Mouse (Mus musculus) stomach, embryonic 14.5 days (tissue): Measurements from ENCODE around the gene Has3. TPM values are rescaled to one million over a fixed set of nuclear protein-coding genes. Genes with fewer than 3 reads are reported as not detected.

Experiments used
- ATAC-seq: fragments of 200-750 bp; cut with Nextera tagmentation; 2 replicates; pipeline ENCODE4 v1.8.0; 2017; ENCODE audit warnings: low read depth, moderate TSS enrichment; ENCODE audit not compliant: insufficient number of reproducible peaks, insufficient read depth, low FRiP score
- H3K27ac ChIP-seq: fragments of 300-500 bp; sonication (generic); 2 replicates; pipeline ENCODE4 v1.5.1; 2014; ENCODE audit warnings: mild to moderate bottlenecking, low read length, moderate library complexity, mixed read lengths
- H3K27me3 ChIP-seq: fragments of 300-500 bp; sonication (generic); 2 replicates; pipeline ENCODE4 v1.6.1; 2014; ENCODE audit warnings: low read length, control low read depth, mixed read lengths; ENCODE audit not compliant: control insufficient read depth, insufficient read depth
- H3K36me3 ChIP-seq: fragments of 300-500 bp; sonication (generic); 2 replicates; pipeline ENCODE4 v1.6.1; 2014; ENCODE audit warnings: mild to moderate bottlenecking, control low read depth, low read length, moderate library complexity, mixed read lengths; ENCODE audit not compliant: control insufficient read depth, insufficient read depth
- H3K4me1 ChIP-seq: fragments of 300-500 bp; sonication (generic); 2 replicates; pipeline ENCODE4 v1.6.1; 2014; ENCODE audit warnings: low read length, control low read depth, mixed read lengths; ENCODE audit not compliant: control insufficient read depth, insufficient read depth
- H3K4me2 ChIP-seq: fragments of 300-500 bp; sonication (generic); replicated peaks from 2 replicates; pipeline ENCODE4 v1.6.1; 2014; ENCODE audit warnings: low read depth, low read length, control low read depth
- H3K4me3 ChIP-seq: fragments of 300-500 bp; sonication (generic); 2 replicates; pipeline ENCODE4 v1.5.1; 2014; ENCODE audit warnings: low read depth, low read length, control low read depth
- H3K9ac ChIP-seq: fragments of 300-500 bp; sonication (generic); replicated peaks from 2 replicates; pipeline ENCODE4 v1.6.1; 2014; ENCODE audit warnings: low read depth, mild to moderate bottlenecking, control low read depth, low read length, moderate library complexity, mixed read lengths
- H3K9me3 ChIP-seq: fragments of 300-500 bp; sonication (generic); 2 replicates; pipeline ENCODE4 v1.6.1; 2016; ENCODE audit warnings: low read depth, low read length, control low read depth; ENCODE audit not compliant: control insufficient read depth
- WGBS: fragments of 180-500 bp; shearing (Covaris S2); extraction: QIAGEN DNeasy Blood & Tissue Kit; methylation state at CpG from one replicate; pipeline ENCODE4 v1.1.7; 2014; 5-methylcytosine and 5-hydroxymethylcytosine counted together
- polyA plus RNA-seq: library from polyadenylated mRNA; unstranded; fragments of >200 nt; fragmentation: Nextera tagmentation; extraction: Ambion mirVana; gene quantifications from 2 replicates; pipeline ENCODE4 v1.2.1, GENCODE M21; 2014

The Has3 gene
- polyA plus RNA-seq, 1 experiment from 2014 or later = 0.54 TPM

DNA sequence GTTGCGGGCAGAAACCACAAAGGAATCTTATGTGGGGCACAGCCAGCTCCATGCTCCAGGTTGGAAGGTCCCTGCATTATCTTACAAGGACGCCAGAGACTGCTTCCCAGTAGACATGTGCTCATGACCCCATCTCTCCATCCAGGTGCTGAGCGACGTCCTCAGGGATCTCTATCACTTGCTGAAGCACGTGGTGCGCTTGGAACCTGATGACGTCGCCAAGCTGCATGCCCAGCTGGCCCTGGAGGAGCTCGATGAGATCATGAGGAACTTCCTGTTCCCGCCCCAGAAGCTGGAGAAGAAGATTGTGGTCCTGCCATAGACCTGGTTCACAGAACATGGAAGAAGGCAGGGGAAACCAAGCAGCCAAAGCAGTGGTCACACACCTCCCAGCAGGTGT is 20.0 kb upstream of the Has3 start:
- no peak overlapping the region for H3K4me2 ChIP-seq
- 88% methylated on average over 10 of the region's 10 CpGs for WGBS

DNA sequence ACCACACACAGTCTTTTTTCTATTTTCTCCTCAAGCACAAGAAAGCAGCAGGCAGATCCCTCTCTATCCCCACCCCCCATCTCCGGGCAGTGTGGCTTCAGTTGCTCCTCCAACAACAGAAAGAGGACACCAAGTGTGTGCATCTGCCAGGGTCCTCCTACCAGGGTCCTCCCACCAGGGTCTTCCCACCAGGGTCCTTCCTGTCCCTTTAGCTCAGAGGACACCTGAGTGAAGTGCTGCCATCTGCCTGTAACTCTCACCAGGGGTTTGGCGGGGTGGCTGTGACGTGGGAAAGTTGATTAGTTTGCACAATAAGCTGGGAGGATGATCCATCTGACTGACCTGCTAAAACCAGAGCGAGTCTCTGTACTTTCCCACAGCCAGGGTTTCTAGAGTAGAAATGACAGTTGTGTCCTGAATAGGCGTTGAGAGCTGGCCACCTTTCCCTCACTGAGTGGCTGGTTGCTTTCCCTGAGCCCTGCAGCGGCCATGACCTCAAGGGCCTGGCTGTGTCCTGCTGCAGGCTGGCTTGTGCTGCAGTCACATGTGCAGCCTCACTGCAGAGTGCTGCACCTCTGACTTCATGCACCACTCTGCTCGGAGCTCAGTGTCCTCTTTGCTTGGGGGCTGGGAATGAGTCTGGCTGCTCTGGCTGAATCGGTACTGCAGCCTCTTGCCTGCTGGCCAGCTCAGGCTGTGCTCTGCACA is 15.4 kb upstream of the Has3 start:
- WGBS = 40% methylated on average over 8 of the region's 8 CpGs
- H3K4me3 ChIP-seq = no peak overlapping the region
- H3K27ac ChIP-seq = no peak overlapping the region
- no peak overlapping the region for H3K9ac ChIP-seq
- H3K4me1 ChIP-seq = no peaks in the 10 kb centered on the region
- no peaks in the 10 kb centered on the region for H3K9me3 ChIP-seq
- no peak for ATAC-seq
- H3K4me2 ChIP-seq = no peak overlapping the region
- H3K27me3 ChIP-seq = no peaks in the 10 kb centered on the region
- H3K36me3 ChIP-seq = no peaks in the 10 kb centered on the region; the same call in 1 of the 2 replicates

More for the DNA sequence above, 20.0 kb upstream of the Has3 start:
- no peak for ATAC-seq
- Histone ChIP-seq H3K4me3 (no peak overlapping the region), H3K36me3 (no peaks in the 10 kb centered on the region; the same call in 1 of the 2 replicates), H3K9me3 (no peaks in the 10 kb centered on the region), H3K4me1 (no peaks in the 10 kb centered on the region), H3K9ac (no peak overlapping the region), H3K27ac (no peak overlapping the region), H3K27me3 (no peaks in the 10 kb centered on the region)

DNA sequence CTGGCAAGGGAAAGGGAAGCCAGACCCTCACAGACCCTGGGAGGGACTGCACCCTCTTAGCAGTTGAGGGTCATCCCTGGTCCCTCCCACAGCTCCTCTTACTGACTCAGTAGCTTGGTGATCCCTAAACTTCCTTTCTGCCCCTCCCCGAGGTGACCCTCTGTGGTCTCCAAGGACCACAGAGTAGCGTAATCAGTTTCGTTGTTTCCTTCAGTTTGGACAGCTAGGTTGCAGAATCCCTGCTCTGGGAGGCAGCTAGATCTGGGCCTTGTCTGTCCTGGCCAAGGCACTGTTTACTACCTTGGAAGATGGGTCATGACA is 14.8 kb upstream of the Has3 start:
- no peak overlapping the region for H3K4me3 ChIP-seq
- ATAC-seq = no peak

DNA sequence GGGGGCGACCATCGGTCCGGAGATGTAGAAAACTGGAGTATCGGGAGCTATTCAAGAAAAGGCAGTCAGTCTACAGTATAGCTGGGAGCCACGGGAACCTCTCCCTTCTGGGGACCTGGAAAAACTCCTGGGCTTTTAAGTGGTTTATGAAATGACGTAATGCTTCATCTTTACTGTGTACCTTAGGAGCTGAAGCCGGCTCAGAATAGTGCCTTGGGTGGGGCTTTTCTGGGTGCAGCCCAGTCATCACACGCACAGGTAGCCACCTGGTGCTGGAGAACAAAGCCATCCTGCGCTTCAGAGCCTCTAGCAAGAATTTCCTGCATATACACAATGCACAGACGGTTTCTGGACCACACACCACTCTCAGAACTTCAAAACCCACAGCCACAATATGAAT is 7.2 kb upstream of the Has3 start:
- H3K27ac ChIP-seq = no peak overlapping the region
- no peaks in the 10 kb centered on the region for H3K27me3 ChIP-seq
- H3K9ac ChIP-seq = no peak overlapping the region
- 69% methylated on average over 10 of the region's 10 CpGs for WGBS
- H3K4me1 ChIP-seq = no peaks in the 10 kb centered on the region
- H3K9me3 ChIP-seq = no peaks in the 10 kb centered on the region
- no peak overlapping the region for H3K4me2 ChIP-seq
- 0 out of 2 replicates have a peak, but pooled peaks have one; percentile 14 for ATAC-seq
- H3K4me3 ChIP-seq = no peak overlapping the region
- H3K36me3 ChIP-seq = no peaks in the 10 kb centered on the region

More for the DNA sequence above, 14.8 kb upstream of the Has3 start:
- 71% methylated on average over 3 of the region's 3 CpGs for WGBS
- H3K9ac ChIP-seq = no peak overlapping the region
- H3K4me1 ChIP-seq = no peaks in the 10 kb centered on the region
- H3K27me3 ChIP-seq = no peaks in the 10 kb centered on the region
- no peak overlapping the region for H3K27ac ChIP-seq
- no peak overlapping the region for H3K4me2 ChIP-seq
- H3K36me3 ChIP-seq = no peaks in the 10 kb centered on the region
- H3K9me3 ChIP-seq = no peaks in the 10 kb centered on the region

DNA sequence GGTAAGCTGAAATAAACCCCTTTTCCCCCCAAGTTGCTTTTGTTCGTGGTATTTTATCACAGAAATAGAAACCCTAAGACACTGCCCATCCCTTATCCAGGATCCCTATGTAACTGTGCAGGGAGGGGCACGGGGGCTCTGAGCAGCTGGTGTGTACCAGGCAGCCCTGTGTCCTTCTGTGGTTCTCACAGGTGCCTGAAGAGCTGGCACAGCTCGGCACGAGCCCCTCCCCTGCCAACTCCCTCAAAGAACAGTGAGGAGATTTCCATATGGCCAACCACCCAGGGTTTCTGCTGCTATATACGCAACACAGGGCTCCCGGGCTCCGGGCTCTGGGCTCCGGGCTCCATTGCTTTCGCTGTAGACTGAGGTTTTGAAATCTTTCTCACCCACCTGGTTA is 4.7 kb upstream of the Has3 start:
- H3K4me3 ChIP-seq = no peak overlapping the region
- H3K4me2 ChIP-seq = no peak overlapping the region
- H3K36me3 ChIP-seq = no peaks in the 10 kb centered on the region
- no peaks in the 10 kb centered on the region for H3K4me1 ChIP-seq
- H3K27me3 ChIP-seq = peaks cover 3% of the 10 kb centered on the region; the same call in 1 of the 2 replicates
- H3K9ac ChIP-seq = no peak overlapping the region
- no peak for ATAC-seq
- no peaks in the 10 kb centered on the region for H3K9me3 ChIP-seq
- H3K27ac ChIP-seq = no peak overlapping the region
- 77% methylated on average over 9 of the region's 9 CpGs for WGBS

DNA sequence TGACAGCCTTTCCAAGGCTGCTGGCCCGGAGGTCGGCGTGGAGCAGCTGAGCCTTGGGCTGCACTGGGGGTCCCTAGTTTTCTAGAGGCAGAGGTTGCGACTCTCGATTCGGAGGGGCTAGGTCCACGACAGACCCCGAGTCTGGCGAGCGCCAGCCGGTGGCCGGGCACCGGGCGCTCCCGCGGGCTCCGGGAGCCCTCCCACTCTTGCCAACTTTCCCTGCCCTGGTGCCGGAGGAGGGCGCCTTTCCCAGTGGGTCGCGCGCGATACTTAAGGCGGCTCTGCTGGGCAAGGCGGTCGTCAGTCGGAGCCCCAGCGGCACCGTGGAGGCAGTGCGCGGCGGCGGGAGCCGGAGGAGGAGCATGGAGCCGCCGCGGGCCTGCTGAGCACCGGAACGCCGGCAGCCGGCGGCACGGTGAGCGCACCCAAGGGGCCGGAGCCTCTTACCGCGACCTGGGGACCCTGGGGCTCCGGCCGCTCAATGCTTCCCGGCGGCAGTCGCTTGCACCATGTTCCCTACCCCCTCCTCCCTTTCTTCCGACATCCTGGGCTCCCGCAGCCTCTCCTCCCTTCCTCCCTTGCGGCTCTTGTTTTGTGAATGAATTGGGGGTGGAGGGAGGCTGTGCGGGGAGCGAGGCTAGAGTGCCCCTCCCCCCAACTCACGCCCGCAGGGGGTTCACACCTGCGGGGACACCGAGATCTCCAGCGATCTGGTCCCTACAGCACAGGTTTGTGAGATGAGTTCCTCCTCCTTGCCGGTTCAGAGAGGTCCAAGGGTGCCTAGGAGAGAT is 690 bp downstream of the Has3 start:
- peak overlapping the region; percentile 52 for H3K4me3 ChIP-seq
- H3K4me2 ChIP-seq = peak overlapping the region; percentile 99
- peaks cover 19% of the 10 kb centered on the region; the same call in 1 of the 2 replicates for H3K4me1 ChIP-seq
- peak overlapping the region; percentile 32; the same call in 1 of the 2 replicates for H3K9ac ChIP-seq
- H3K27me3 ChIP-seq = peaks cover 3% of the 10 kb centered on the region; the same call in 1 of the 2 replicates
- WGBS = under 1% methylated on average over 62 of the region's 63 CpGs
- ATAC-seq = peak; percentile 26; the same call in 1 of the 2 replicates
- no peak overlapping the region for H3K27ac ChIP-seq
- H3K36me3 ChIP-seq = peaks cover 6% of the 10 kb centered on the region; the same call in 1 of the 2 replicates
- H3K9me3 ChIP-seq = no peaks in the 10 kb centered on the region

DNA sequence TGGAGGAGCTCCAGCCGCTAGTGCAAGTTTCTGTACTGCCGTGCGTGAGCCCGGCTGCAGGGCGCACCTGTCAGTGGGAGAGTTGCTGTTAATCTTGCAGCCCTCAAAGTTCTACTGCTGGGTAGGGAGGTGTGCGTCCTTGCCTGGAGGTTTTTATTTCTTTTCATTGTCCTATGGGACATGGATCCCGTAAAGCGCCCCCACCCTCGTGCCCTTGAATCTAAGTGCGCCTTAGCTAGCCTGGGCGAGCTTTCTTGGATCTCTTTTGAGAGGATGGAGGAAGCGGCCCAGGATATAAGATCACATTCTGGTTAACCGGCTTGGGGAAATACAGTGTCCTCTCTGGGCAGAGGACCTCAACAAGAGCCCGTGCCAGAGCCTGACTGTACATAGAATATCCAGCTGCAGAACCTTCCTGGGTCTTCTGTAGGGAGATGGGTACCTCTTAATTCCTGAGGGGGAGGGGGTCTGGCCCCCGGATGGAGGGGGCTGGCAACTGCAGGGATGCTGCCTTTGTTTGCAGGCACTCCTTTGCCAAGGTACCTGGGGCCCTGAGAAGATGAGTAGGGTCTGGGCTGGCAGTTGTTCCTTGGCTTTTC is 1.4 kb downstream of the Has3 start:
- Histone ChIP-seq H3K4me3 (peak overlapping the region; percentile 52), H3K27me3 (peaks cover 3% of the 10 kb centered on the region; the same call in 1 of the 2 replicates), H3K4me2 (peak overlapping the region; percentile 99), H3K9ac (0 out of 2 replicates have a peak overlapping the region, but pooled peaks have one; percentile 32), H3K36me3 (peaks cover 8% of the 10 kb centered on the region; the same call in 1 of the 2 replicates), H3K9me3 (no peaks in the 10 kb centered on the region), H3K4me1 (peaks cover 19% of the 10 kb centered on the region; the same call in 1 of the 2 replicates), H3K27ac (no peak overlapping the region)
- WGBS = 2% methylated on average over 15 of the region's 15 CpGs
- peak; percentile 12; the same call in 1 of the 2 replicates for ATAC-seq

DNA sequence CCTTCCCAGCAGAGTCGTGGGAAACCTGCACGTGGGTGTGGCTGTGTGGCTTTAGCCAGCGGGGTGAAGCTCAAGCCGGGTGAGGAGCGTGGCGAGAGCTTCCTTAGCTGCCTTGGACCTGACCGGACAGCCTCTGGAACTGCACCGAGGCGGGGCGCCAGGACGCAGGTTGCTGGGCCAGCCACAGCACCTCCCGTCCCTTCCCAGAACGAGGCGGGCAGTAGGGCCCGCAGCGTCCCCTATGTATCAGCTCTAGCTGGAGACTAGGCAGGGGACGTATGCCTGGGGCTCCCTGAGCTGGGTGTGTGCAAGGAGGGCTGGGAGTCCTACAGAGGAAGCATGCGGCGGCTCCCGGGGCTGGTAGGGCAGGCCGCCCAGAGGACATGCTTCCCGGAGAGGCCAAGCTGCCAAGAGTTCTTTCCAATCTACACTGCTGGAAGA is 1.9 kb downstream of the Has3 start:
- H3K4me1 ChIP-seq = peaks cover 19% of the 10 kb centered on the region; the same call in 1 of the 2 replicates
- H3K27ac ChIP-seq = no peak overlapping the region
- WGBS = under 1% methylated on average over 22 of the region's 22 CpGs
- no peaks in the 10 kb centered on the region for H3K9me3 ChIP-seq
- H3K27me3 ChIP-seq = peaks cover 3% of the 10 kb centered on the region; the same call in 1 of the 2 replicates
- H3K9ac ChIP-seq = no peak overlapping the region; the same call in 1 of the 2 replicates
- H3K4me3 ChIP-seq = peak overlapping the region; percentile 52
- peaks cover 13% of the 10 kb centered on the region; the same call in 1 of the 2 replicates for H3K36me3 ChIP-seq
- H3K4me2 ChIP-seq = peak overlapping the region; percentile 99
- peak; percentile 59 for ATAC-seq
